Mouse (Mus musculus): ENCODE measurements around the gene Smyd4. TPM values are rescaled to one million over a fixed set of nuclear protein-coding genes. Genes with fewer than 3 reads are reported as not detected.

Smyd4 gene
- total and polyA plus RNA-seq, 3 experiments = 9.6 to 12.8 TPM; not detected in 1

DNA sequence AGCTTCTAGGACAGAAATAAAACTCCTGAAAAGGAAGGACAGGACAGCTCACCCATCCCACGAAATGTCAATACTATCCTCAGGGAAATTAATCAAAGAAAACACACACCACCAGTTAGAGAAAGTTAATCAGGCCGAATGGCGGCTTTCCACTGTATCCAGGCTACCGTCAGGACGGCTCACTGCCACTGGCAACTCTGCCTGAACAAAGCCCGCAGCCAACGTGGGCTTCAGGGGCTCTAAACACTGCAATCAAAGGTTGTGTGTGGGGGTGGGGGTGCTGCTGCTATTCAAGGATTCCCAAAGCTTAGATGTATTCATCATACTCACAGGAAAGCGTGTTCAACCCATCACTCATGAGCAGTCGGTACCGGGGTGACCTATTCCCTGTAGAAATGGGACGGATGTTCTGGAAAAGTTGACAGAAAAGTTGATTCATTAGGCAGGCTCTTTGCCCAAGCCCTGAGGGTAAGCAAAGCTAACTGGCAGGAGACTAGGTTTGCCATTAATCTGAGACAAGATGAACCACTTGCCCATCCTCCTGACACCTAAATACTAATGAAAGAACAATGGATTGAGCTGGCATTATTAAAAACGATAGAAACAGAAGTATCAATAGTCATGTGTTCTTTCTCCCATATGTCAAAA lies 7.4 kb upstream of the Smyd4 start:
- DNase-seq (ENCODE audit: low read depth, low spot score) = no peak
- Histone ChIP-seq H3K9me3 (replicated peaks; ENCODE audit: insufficient read depth, low read length) (no peaks in the 10 kb centered on the region), H3K4me3 (ENCODE audit: control insufficient read depth in 1 of 2, insufficient read depth in 1 of 2, low read depth in 2 of 2, low read length in 2 of 2) (no peak overlapping the region), H3K27ac (ENCODE audit: control insufficient read depth, low read depth, low read length) (no peak overlapping the region), H3K4me1 (ENCODE audit: control insufficient read depth in 1 of 2, insufficient read depth in 2 of 2, low read length in 2 of 2) (peaks cover 7 to 12% of the 10 kb centered on the region in 2 experiments), H3K27me3 (ENCODE audit: control insufficient read depth in 1 of 2, insufficient read depth in 2 of 2, low read length in 2 of 2) (no peaks in the 10 kb centered on the region), H3K9ac (ENCODE audit: control insufficient read depth, low read depth, low read length, poor library complexity, severe bottlenecking) (no peak overlapping the region), H3K79me2 (ENCODE audit: control insufficient read depth, insufficient read depth, low read length, poor library complexity) (peaks cover 29% of the 10 kb centered on the region), H3K36me3 (ENCODE audit: control insufficient read depth in 1 of 2, insufficient read depth in 2 of 2, low read length in 2 of 2) (peaks cover 20 to 34% of the 10 kb centered on the region in 2 experiments)
- no peak for TF ChIP-seq USF1 (IDR thresholded peaks at IDR 0.05; ENCODE audit: low read depth, low read length)
- TF ChIP-seq POLR2A (IDR thresholded peaks at IDR 0.05; ENCODE audit: control insufficient read depth in 1 of 2, insufficient read depth in 1 of 2, low read depth in 1 of 2, low read length in 2 of 2, poor library complexity in 1 of 2) = 0 out of 4 replicates have a peak, but pooled peaks of 1 of the 2 experiments have one; percentile 12
- no peak for TF ChIP-seq MXI1 (IDR thresholded peaks at IDR 0.05; ENCODE audit: low read depth, low read length)

DNA sequence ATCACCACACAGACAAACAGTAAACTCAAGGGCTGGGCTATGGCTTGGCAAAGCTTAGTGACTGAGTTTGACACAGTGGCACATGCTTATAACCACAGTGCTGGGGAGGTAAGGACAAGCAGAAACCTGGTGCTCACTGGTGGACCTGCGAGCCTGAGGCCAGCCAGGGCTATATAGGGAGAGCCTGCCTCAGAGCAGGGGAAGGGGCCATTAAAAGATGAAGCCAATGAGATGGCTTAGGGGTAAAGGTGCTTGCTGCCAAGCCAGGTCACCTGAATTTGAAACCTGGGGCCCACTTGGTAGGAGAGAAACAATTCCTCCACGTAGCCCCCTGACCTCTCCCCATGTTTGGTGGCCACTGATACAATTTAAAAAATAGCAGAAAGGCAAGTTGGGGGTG lies 5.1 kb upstream of the Smyd4 start:
- DNase-seq (ENCODE audit: low read depth, low spot score) = no peak
- Histone ChIP-seq H3K27ac (ENCODE audit: control insufficient read depth, low read depth, low read length) (no peak overlapping the region), H3K4me1 (ENCODE audit: control insufficient read depth in 1 of 2, insufficient read depth in 2 of 2, low read length in 2 of 2) (peaks cover 12 to 18% of the 10 kb centered on the region in 2 experiments), H3K79me2 (ENCODE audit: control insufficient read depth, insufficient read depth, low read length, poor library complexity) (peaks cover 49% of the 10 kb centered on the region), H3K27me3 (ENCODE audit: control insufficient read depth in 1 of 2, insufficient read depth in 2 of 2, low read length in 2 of 2) (no peaks in the 10 kb centered on the region), H3K9ac (ENCODE audit: control insufficient read depth, low read depth, low read length, poor library complexity, severe bottlenecking) (no peak overlapping the region), H3K9me3 (replicated peaks; ENCODE audit: insufficient read depth, low read length) (no peaks in the 10 kb centered on the region), H3K4me3 (ENCODE audit: control insufficient read depth in 1 of 2, insufficient read depth in 1 of 2, low read depth in 2 of 2, low read length in 2 of 2) (no peak overlapping the region), H3K36me3 (ENCODE audit: control insufficient read depth in 1 of 2, insufficient read depth in 2 of 2, low read length in 2 of 2) (peaks cover 25 to 30% of the 10 kb centered on the region in 2 experiments)
- TF ChIP-seq ZKSCAN1 (IDR thresholded peaks at IDR 0.05; ENCODE audit: low read depth, low read length) = no peak

GRCm38 (mm10) chr11:75344163-75344562 lies 4.1 kb upstream of the Smyd4 start:
- H3K27me3 ChIP-seq (ENCODE audit: control insufficient read depth in 1 of 2, insufficient read depth in 2 of 2, low read length in 2 of 2) = no peaks in the 10 kb centered on the region
- H3K9ac ChIP-seq (ENCODE audit: control insufficient read depth, low read depth, low read length, poor library complexity, severe bottlenecking) = no peak overlapping the region
- H3K9me3 ChIP-seq (replicated peaks; ENCODE audit: insufficient read depth, low read length) = no peaks in the 10 kb centered on the region
- no peak overlapping the region for H3K4me3 ChIP-seq (ENCODE audit: control insufficient read depth in 1 of 2, insufficient read depth in 1 of 2, low read depth in 2 of 2, low read length in 2 of 2)
- H3K36me3 ChIP-seq (ENCODE audit: control insufficient read depth in 1 of 2, insufficient read depth in 2 of 2, low read length in 2 of 2) = peaks cover 29% of the 10 kb centered on the region in 2 experiments
- TF ChIP-seq ZNF384 (IDR thresholded peaks at IDR 0.05; ENCODE audit: low read depth, low read length) (peak; percentile 96), KAT2A (conservative IDR thresholded peaks at IDR 0.05; ENCODE audit: low read depth, low read length) (no peak), ZKSCAN1 (IDR thresholded peaks at IDR 0.05; ENCODE audit: low read depth, low read length) (no peak), RCOR1 (IDR thresholded peaks at IDR 0.05; ENCODE audit: low read depth, low read length) (peak; percentile 70; the same call in 1 of the 2 replicates), USF2 (IDR thresholded peaks at IDR 0.05; ENCODE audit: borderline replicate concordance in 1 of 2, insufficient read depth in 1 of 2, low read depth in 1 of 2, low read length in 2 of 2) (no peak), EP300 (IDR thresholded peaks at IDR 0.05; ENCODE audit: low read depth in 1 of 2, low read length in 2 of 2) (peak in 1 of 2 experiments; percentile 21; a peak in 1 of 4 replicates), MYC (IDR thresholded peaks at IDR 0.05; ENCODE audit: low read depth, low read length) (no peak), NELFE (IDR thresholded peaks at IDR 0.05; ENCODE audit: low read depth, low read length) (no peak), TBP (IDR thresholded peaks at IDR 0.05; ENCODE audit: low read depth, low read length) (no peak), MAX (IDR thresholded peaks at IDR 0.05; ENCODE audit: low read length) (no peak)
- DNase-seq (ENCODE audit: low read depth, low spot score) = peak; percentile 51
- H3K4me1 ChIP-seq (ENCODE audit: control insufficient read depth in 1 of 2, insufficient read depth in 2 of 2, low read length in 2 of 2) = peaks cover 15 to 23% of the 10 kb centered on the region in 2 experiments
- H3K27ac ChIP-seq (ENCODE audit: control insufficient read depth, low read depth, low read length) = no peak overlapping the region
- peaks cover 55% of the 10 kb centered on the region for H3K79me2 ChIP-seq (ENCODE audit: control insufficient read depth, insufficient read depth, low read length, poor library complexity)
